Mouse (Mus musculus): ENCODE data around the gene Abhd16a. TPM values are rescaled to one million over a fixed set of nuclear protein-coding genes. Genes with fewer than 3 reads are reported as not detected.
A peak's percentile ranks its signal among the peaks of the same experiment; 100 is the strongest.
"Not testable (repeated sequence)": the region's sequence is repeated elsewhere in the genome, so short reads cannot be mapped to it uniquely, and the experiment has no call there.

Gene Abhd16a
- polyA plus RNA-seq, 1 experiment from 2014 or later, result 47.4 TPM

- Histone ChIP-seq H3K4me1 (ENCODE audit: control insufficient read depth, insufficient read depth, low read length) (peaks cover 8% of the 10 kb centered on the region; the same call in 1 of the 2 replicates), H3K36me3 (ENCODE audit: control insufficient read depth, insufficient read depth, low read length) (peaks cover 18% of the 10 kb centered on the region), H3K4me3 (ENCODE audit: low read depth, low read length) (no peak within 1 kb of the TSS), H3K27me3 (ENCODE audit: control insufficient read depth, insufficient read depth, low read length) (no peaks in the 10 kb centered on the region), H3K4me2 (no peak within 1 kb of the TSS), H3K27ac (ENCODE audit: low read depth, low read length) (no peak within 1 kb of the TSS), H3K9me3 (replicated peaks; ENCODE audit: control insufficient read depth, low read length) (no peaks in the 10 kb centered on the region), H3K9ac (ENCODE audit: low read depth, low read length) (no peak within 1 kb of the TSS)
- WGBS (ENCODE audit: insufficient replicate concordance), result 81% methylated on average over 8 of the region's 8 CpGs
- ATAC-seq (replicated peaks; ENCODE audit: insufficient number of reproducible peaks, low FRiP score, low TSS enrichment), result no peak
Observed at GRCm38 (mm10) chr17:35115046-35116019, 26.3 kb downstream of the Abhd16a start, which contains the start of gene Ly6g5b. TSS of gene Ly6g5b (minus strand) at chr17:35115428.

DNA sequence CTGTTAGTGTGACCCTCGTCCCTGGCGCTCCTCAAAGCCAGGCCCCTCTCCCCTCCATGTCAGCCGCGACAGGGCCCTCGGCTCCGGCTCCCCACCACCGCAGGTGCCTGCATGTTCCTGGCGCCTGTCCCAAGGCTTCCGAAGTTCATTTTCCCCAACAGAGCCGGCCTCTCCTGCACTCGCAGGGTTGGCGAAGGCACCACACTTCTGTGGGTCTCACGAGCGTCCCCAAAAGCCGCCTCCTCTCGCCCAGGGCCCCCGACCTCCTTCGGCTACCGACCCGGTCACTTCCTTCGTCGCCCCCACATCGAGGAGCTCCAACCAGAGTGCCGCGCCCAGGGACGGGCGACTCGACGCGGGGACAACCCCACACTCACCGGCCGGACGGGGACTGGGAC, 31.7 kb downstream of the Abhd16a start:
- Histone ChIP-seq H3K4me3 (ENCODE audit: low read depth, low read length) (peak overlapping the region; percentile 91), H3K9me3 (replicated peaks; ENCODE audit: control insufficient read depth, low read length) (no peaks in the 10 kb centered on the region), H3K4me2 (peak overlapping the region; percentile 98), H3K36me3 (ENCODE audit: control insufficient read depth, insufficient read depth, low read length) (peaks cover 15% of the 10 kb centered on the region), H3K9ac (ENCODE audit: low read depth, low read length) (peak overlapping the region; percentile 89), H3K27me3 (ENCODE audit: control insufficient read depth, insufficient read depth, low read length) (no peaks in the 10 kb centered on the region), H3K4me1 (ENCODE audit: control insufficient read depth, insufficient read depth, low read length) (peaks cover 13% of the 10 kb centered on the region), H3K27ac (ENCODE audit: low read depth, low read length) (peak overlapping the region; percentile 55; the same call in 1 of the 2 replicates)
- 0 out of 2 replicates have a peak, but pooled peaks have one; percentile 3 for ATAC-seq (replicated peaks; ENCODE audit: insufficient number of reproducible peaks, low FRiP score, low TSS enrichment)
- under 1% methylated on average over 33 of the region's 33 CpGs for WGBS (ENCODE audit: insufficient replicate concordance)

GRCm38 (mm10) chr17:35121143-35121799, 32.2 kb downstream of the Abhd16a start, which contains the start of gene Gpank1:
TSS of gene Gpank1 (plus strand) at chr17:35121455.
- no peaks in the 10 kb centered on the region for H3K27me3 ChIP-seq (ENCODE audit: control insufficient read depth, insufficient read depth, low read length)
- WGBS (ENCODE audit: insufficient replicate concordance), result under 1% methylated on average over 50 of the region's 50 CpGs
- ATAC-seq (replicated peaks; ENCODE audit: insufficient number of reproducible peaks, low FRiP score, low TSS enrichment), result peak; percentile 89
- peaks cover 13% of the 10 kb centered on the region for H3K36me3 ChIP-seq (ENCODE audit: control insufficient read depth, insufficient read depth, low read length)
- H3K9me3 ChIP-seq (replicated peaks; ENCODE audit: control insufficient read depth, low read length), result no peaks in the 10 kb centered on the region
- H3K4me3 ChIP-seq (ENCODE audit: low read depth, low read length), result peak within 1 kb of the TSS; percentile 91
- peak within 1 kb of the TSS; percentile 98 for H3K4me2 ChIP-seq
- peak within 1 kb of the TSS; percentile 89 for H3K9ac ChIP-seq (ENCODE audit: low read depth, low read length)
- peak within 1 kb of the TSS; percentile 84 for H3K27ac ChIP-seq (ENCODE audit: low read depth, low read length)
- H3K4me1 ChIP-seq (ENCODE audit: control insufficient read depth, insufficient read depth, low read length), result peaks cover 13% of the 10 kb centered on the region

DNA sequence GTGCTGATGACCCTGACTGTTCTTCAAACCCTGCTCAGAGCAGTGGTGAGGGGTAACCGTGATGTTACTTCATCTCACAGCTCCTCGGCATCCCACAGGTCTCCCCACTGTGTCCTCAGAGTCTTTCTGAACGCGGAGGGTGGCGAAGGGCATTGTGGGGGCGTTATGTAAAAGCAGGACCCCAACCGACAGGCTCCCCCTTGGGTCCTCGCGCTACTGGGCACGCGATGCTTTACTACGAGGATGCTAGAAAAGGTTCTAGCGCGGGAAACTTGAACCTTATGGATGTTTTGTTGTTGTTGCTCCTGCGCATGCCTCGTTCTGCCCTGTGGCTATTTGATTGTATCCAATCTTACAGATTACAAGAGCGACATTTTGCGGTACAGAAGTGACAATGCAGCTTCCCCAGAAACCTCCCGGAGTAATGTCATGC, 32.8 kb downstream of the Abhd16a start, which contains the start of gene Csnk2b:
Gene Csnk2b, minus strand, starts transcription at position 183 of the 433 bp plus-strand sequence.
- Histone ChIP-seq H3K9ac (ENCODE audit: low read depth, low read length) (peak within 1 kb of the TSS; percentile 89), H3K4me1 (ENCODE audit: control insufficient read depth, insufficient read depth, low read length) (peaks cover 15% of the 10 kb centered on the region), H3K36me3 (ENCODE audit: control insufficient read depth, insufficient read depth, low read length) (peaks cover 13% of the 10 kb centered on the region), H3K27me3 (ENCODE audit: control insufficient read depth, insufficient read depth, low read length) (no peaks in the 10 kb centered on the region), H3K4me3 (ENCODE audit: low read depth, low read length) (peak within 1 kb of the TSS; percentile 91), H3K27ac (ENCODE audit: low read depth, low read length) (peak within 1 kb of the TSS; percentile 84), H3K4me2 (peak within 1 kb of the TSS; percentile 98), H3K9me3 (replicated peaks; ENCODE audit: control insufficient read depth, low read length) (no peaks in the 10 kb centered on the region)
- no peak for ATAC-seq (replicated peaks; ENCODE audit: insufficient number of reproducible peaks, low FRiP score, low TSS enrichment)
- under 1% methylated on average over 19 of the region's 19 CpGs for WGBS (ENCODE audit: insufficient replicate concordance)

- H3K4me1 ChIP-seq (ENCODE audit: control insufficient read depth, insufficient read depth, low read length), result peaks cover 23% of the 10 kb centered on the region
- not testable (repeated sequence) for H3K4me3 ChIP-seq (ENCODE audit: low read depth, low read length); H3K27ac ChIP-seq (ENCODE audit: low read depth, low read length); H3K4me2 ChIP-seq; H3K9me3 ChIP-seq (replicated peaks; ENCODE audit: control insufficient read depth, low read length); H3K27me3 ChIP-seq (ENCODE audit: control insufficient read depth, insufficient read depth, low read length); H3K9ac ChIP-seq (ENCODE audit: low read depth, low read length); ATAC-seq (replicated peaks; ENCODE audit: insufficient number of reproducible peaks, low FRiP score, low TSS enrichment); H3K36me3 ChIP-seq (ENCODE audit: control insufficient read depth, insufficient read depth, low read length)
- 84% methylated on average over 9 of the region's 9 CpGs for WGBS (ENCODE audit: insufficient replicate concordance)
Observed at GRCm38 (mm10) chr17:35123287-35123686, 34.2 kb downstream of the Abhd16a start.

DNA sequence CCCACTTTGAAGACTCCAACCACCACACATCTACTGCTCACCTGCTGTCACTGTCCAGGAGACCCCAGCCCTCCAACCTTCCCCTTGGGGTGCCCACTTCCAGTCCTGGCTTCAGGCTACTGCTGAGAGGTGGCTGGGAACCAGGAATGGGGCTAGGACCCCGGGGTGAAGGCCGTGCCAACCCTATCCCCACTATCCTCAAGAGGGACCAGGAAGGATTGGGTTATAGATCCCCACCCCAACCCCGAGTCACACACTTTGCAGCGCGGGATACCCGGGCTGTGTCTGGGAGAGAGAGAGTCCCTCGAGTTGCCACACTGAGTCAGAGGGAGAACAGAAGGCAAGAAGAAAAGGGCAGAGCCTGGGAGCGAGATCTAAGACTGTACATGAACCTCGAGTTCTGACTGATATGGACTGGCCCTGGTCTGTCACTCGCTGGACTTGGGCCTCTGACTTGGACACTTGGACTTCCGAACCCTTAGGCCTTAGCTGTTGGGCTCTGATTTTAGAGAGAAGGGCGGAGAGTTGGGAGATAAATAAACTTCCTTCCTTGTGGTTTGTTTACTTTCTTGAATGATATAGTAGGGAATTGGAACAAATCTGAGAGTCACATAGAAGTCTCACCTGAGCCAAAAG, 35.3 kb downstream of the Abhd16a start:
- H3K36me3 ChIP-seq (ENCODE audit: control insufficient read depth, insufficient read depth, low read length); ATAC-seq (replicated peaks; ENCODE audit: insufficient number of reproducible peaks, low FRiP score, low TSS enrichment); H3K27me3 ChIP-seq (ENCODE audit: control insufficient read depth, insufficient read depth, low read length); H3K27ac ChIP-seq (ENCODE audit: low read depth, low read length); H3K4me2 ChIP-seq; H3K4me3 ChIP-seq (ENCODE audit: low read depth, low read length); H3K9me3 ChIP-seq (replicated peaks; ENCODE audit: control insufficient read depth, low read length); H3K9ac ChIP-seq (ENCODE audit: low read depth, low read length): not testable (repeated sequence)
- WGBS (ENCODE audit: insufficient replicate concordance), result 90% methylated on average over 12 of the region's 12 CpGs
- peaks cover 23% of the 10 kb centered on the region for H3K4me1 ChIP-seq (ENCODE audit: control insufficient read depth, insufficient read depth, low read length)

DNA sequence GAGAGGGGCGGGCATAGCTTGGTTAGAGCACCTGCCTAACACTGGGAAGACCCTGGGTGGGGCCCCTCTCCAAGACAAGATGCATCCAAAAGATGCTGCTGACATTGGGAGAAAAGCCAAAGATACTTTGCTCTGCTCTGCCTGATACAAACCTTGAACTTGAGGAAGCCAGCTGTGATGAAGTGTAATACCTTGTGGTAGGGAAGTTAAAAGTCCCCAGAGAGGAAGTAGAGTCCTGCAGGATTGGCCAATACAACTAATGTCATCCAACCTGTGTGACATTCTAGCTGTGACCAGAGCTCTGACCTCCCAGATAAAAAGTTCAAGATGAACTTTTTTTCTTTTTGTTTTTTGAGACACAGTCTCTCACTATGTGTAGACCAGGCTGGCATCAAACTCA, 36.0 kb downstream of the Abhd16a start:
- H3K36me3 ChIP-seq (ENCODE audit: control insufficient read depth, insufficient read depth, low read length), result peaks cover 2% of the 10 kb centered on the region
- H3K4me2 ChIP-seq, result peak overlapping the region; percentile 91
- WGBS (ENCODE audit: insufficient replicate concordance), result 91% methylated on average over 1 of the region's 1 CpGs
- no peak overlapping the region for H3K9ac ChIP-seq (ENCODE audit: low read depth, low read length)
- H3K27me3 ChIP-seq (ENCODE audit: control insufficient read depth, insufficient read depth, low read length), result no peaks in the 10 kb centered on the region
- ATAC-seq (replicated peaks; ENCODE audit: insufficient number of reproducible peaks, low FRiP score, low TSS enrichment), result no peak
- peaks cover 20% of the 10 kb centered on the region for H3K4me1 ChIP-seq (ENCODE audit: control insufficient read depth, insufficient read depth, low read length)
- H3K27ac ChIP-seq (ENCODE audit: low read depth, low read length), result no peak overlapping the region
- no peak overlapping the region for H3K4me3 ChIP-seq (ENCODE audit: low read depth, low read length)
- no peaks in the 10 kb centered on the region for H3K9me3 ChIP-seq (replicated peaks; ENCODE audit: control insufficient read depth, low read length)

- 29% methylated on average over 6 of the region's 6 CpGs for WGBS (ENCODE audit: insufficient replicate concordance)
Observed at GRCm38 (mm10) chr17:35125578-35125977, 36.5 kb downstream of the Abhd16a start.

More at GRCm38 (mm10) chr17:35125578-35125977, 36.5 kb downstream of the Abhd16a start:
- ATAC-seq (replicated peaks; ENCODE audit: insufficient number of reproducible peaks, low FRiP score, low TSS enrichment), result no peak
- Histone ChIP-seq H3K9me3 (replicated peaks; ENCODE audit: control insufficient read depth, low read length) (no peaks in the 10 kb centered on the region), H3K27me3 (ENCODE audit: control insufficient read depth, insufficient read depth, low read length) (no peaks in the 10 kb centered on the region), H3K4me2 (peak overlapping the region; percentile 91), H3K9ac (ENCODE audit: low read depth, low read length) (peak overlapping the region; percentile 89), H3K4me1 (ENCODE audit: control insufficient read depth, insufficient read depth, low read length) (peaks cover 17% of the 10 kb centered on the region), H3K4me3 (ENCODE audit: low read depth, low read length) (peak overlapping the region; percentile 69), H3K36me3 (ENCODE audit: control insufficient read depth, insufficient read depth, low read length) (peaks cover 2% of the 10 kb centered on the region), H3K27ac (ENCODE audit: low read depth, low read length) (no peak overlapping the region)

All from heart, embryonic 11.5 days (tissue).